Comparison of ENCODE assay signal across 33 mouse cellular contexts in genomic region chr7:106635560-106635959, GRCm38 (mm10). TPM values are rescaled to one million over a fixed set of nuclear protein-coding genes. Genes with fewer than 3 reads are reported as not detected.
DNase-seq lines count a peak whose midpoint lies in the region; ATAC-seq and TF ChIP-seq lines count a peak whose summit lies in the region.
"Had no signal": no experiment of that assay in that cellular context is flagged by ENCODE, and none has a peak within 500 bp of the region (broad histone marks: within the 10 kb centered on the region; RNA-seq: fewer than 3 reads in every experiment).

No protein-coding gene starts in this region.

- TF ChIP-seq RAD21 in MEL (IDR thresholded peaks at IDR 0.05; ENCODE audit: low read depth, low read length): no peak

- intact Hi-C loops in left cerebral cortex, postnatal 36 days (cut with DNase I): no loop called here

- H3K4me2 ChIP-seq in liver, embryonic 14.5 days (ENCODE audit: low read depth): no peak overlapping the region
- H3K4me2 ChIP-seq: embryonic facial prominence, embryonic 12.5 days; embryonic facial prominence, embryonic 15.5 days; heart, embryonic 11.5 days; hindbrain, embryonic 14.5 days had no signal

- H3K79me2 ChIP-seq in MEL (ENCODE audit: control insufficient read depth, insufficient read depth, low read length, poor library complexity): no peaks in the 10 kb centered on the region

- TF ChIP-seq POLR2A in MEL (IDR thresholded peaks at IDR 0.05; ENCODE audit: control insufficient read depth in 1 of 2, insufficient read depth in 1 of 2, low read depth in 1 of 2, low read length in 2 of 2, poor library complexity in 1 of 2): no peak

- 19% methylated on average over 4 of the region's 4 CpGs for WGBS in liver, embryonic 14.5 days (ENCODE audit: insufficient replicate concordance)

- H3K4me1 ChIP-seq in G1E (ENCODE audit: insufficient read depth, low read depth, low read length) (peaks cover 18% of the 10 kb centered on the region), MEL (ENCODE audit: control insufficient read depth in 1 of 2, insufficient read depth in 2 of 2, low read length in 2 of 2) (peaks cover 3 to 5% of the 10 kb centered on the region in 2 experiments; a peak in 1 of 4 replicates)
- H3K4me1 ChIP-seq in liver, embryonic 14.5 days (replicated peaks; ENCODE audit: control insufficient read depth in 2 of 2, insufficient read depth in 2 of 2, low read length in 1 of 2): peaks cover 0 to 3% of the 10 kb centered on the region in 2 experiments; a peak in 1 of 4 replicates
- H3K4me1 ChIP-seq: embryonic facial prominence, embryonic 12.5 days; embryonic facial prominence, embryonic 15.5 days; hindbrain, embryonic 10.5 days had no signal

- TF ChIP-seq EP300 in MEL (IDR thresholded peaks at IDR 0.05; ENCODE audit: low read depth in 1 of 2, low read length in 2 of 2): peak; percentile 64 to 67
- TF ChIP-seq EP300 in liver, embryonic 14.5 days (IDR thresholded peaks at IDR 0.05; ENCODE audit: low read depth): peak; percentile 30; the same call in 1 of the 2 replicates

- H3K9ac ChIP-seq in MEL (ENCODE audit: control insufficient read depth, low read depth, low read length, poor library complexity, severe bottlenecking): no peak overlapping the region
- H3K9ac ChIP-seq in liver, embryonic 14.5 days (replicated peaks): no peak overlapping the region
- H3K9ac ChIP-seq: embryonic facial prominence, embryonic 12.5 days; embryonic facial prominence, embryonic 15.5 days; forebrain, postnatal 0 days; hindbrain, embryonic 14.5 days had no signal

- ATAC-seq in G1E (ENCODE audit: extremely low read depth, insufficient number of reproducible peaks, low FRiP score, poor library complexity, severe bottlenecking): peak; percentile 88
- ATAC-seq in liver, embryonic 14.5 days (ENCODE audit: insufficient read depth): peak; percentile 56; the same call in 1 of the 2 replicates
- peak; percentile 91 for ATAC-seq in megakaryocyte-erythroid progenitor cell, adult 5-6 weeks (replicated peaks; ENCODE audit: low FRiP score, low TSS enrichment, poor library complexity, severe bottlenecking)
- ATAC-seq: CD4-positive, CD25-positive, alpha-beta regulatory T cell, adult 4 months; forebrain, embryonic 14.5 days; forebrain, postnatal 0 days; hindbrain, postnatal 0 days; Patski had no signal

- H3K4me3 ChIP-seq in G1E (ENCODE audit: low read depth, low read length): no peak overlapping the region
- H3K4me3 ChIP-seq in MEL (ENCODE audit: control insufficient read depth in 1 of 2, insufficient read depth in 1 of 2, low read depth in 2 of 2, low read length in 2 of 2): no peak overlapping the region
- no peak overlapping the region for H3K4me3 ChIP-seq in liver, embryonic 14.5 days (ENCODE audit: insufficient read depth in 1 of 2, low read depth in 2 of 2, low read length in 2 of 2)
- H3K4me3 ChIP-seq in layer of hippocampus, adult 2 months: no peak overlapping the region
- H3K4me3 ChIP-seq: embryonic facial prominence, embryonic 12.5 days; embryonic facial prominence, embryonic 15.5 days; gastrocnemius, adult 2 months; hindbrain, embryonic 10.5 days had no signal

- no peaks in the 10 kb centered on the region for H3K36me3 ChIP-seq in G1E (replicated peaks)
- H3K36me3 ChIP-seq in MEL (ENCODE audit: control insufficient read depth in 1 of 2, insufficient read depth in 2 of 2, low read length in 2 of 2): peaks cover 0 to under 1% of the 10 kb centered on the region in 2 experiments; a peak in 2 of 4 replicates
- no peaks in the 10 kb centered on the region for H3K36me3 ChIP-seq in liver, embryonic 14.5 days (replicated peaks; ENCODE audit: control insufficient read depth, insufficient read depth, low read depth)
- H3K36me3 ChIP-seq: embryonic facial prominence, embryonic 12.5 days; embryonic facial prominence, embryonic 15.5 days; hindbrain, embryonic 10.5 days had no signal

- H3K27ac ChIP-seq in MEL (ENCODE audit: control insufficient read depth, low read depth, low read length): no peak overlapping the region
- no peak overlapping the region for H3K27ac ChIP-seq in liver, embryonic 14.5 days
- no peak overlapping the region for H3K27ac ChIP-seq in layer of hippocampus, adult 2 months
- H3K27ac ChIP-seq: embryonic facial prominence, embryonic 12.5 days; embryonic facial prominence, embryonic 15.5 days; gastrocnemius, adult 2 months; hindbrain, embryonic 10.5 days; hindbrain, embryonic 14.5 days; hindbrain, postnatal 0 days had no signal

- no peak for TF ChIP-seq CTCF in G1E (IDR thresholded peaks at IDR 0.05; ENCODE audit: low read depth, low read length)
- TF ChIP-seq CTCF in MEL (IDR thresholded peaks at IDR 0.05 in 2 of 3, conservative IDR thresholded peaks at IDR 0.05 in 1 of 3; ENCODE audit: control insufficient read depth in 1 of 3, insufficient read depth in 1 of 3, low read depth in 2 of 3, low read length in 3 of 3, poor library complexity in 1 of 3, severe bottlenecking in 1 of 3): no peak
- TF ChIP-seq CTCF in liver, embryonic 14.5 days (IDR thresholded peaks at IDR 0.05; ENCODE audit: low read depth): no peak
- no peak for TF ChIP-seq CTCF in layer of hippocampus, adult 2 months (conservative IDR thresholded peaks at IDR 0.05)

- no peaks in the 10 kb centered on the region for H3K9me3 ChIP-seq in G1E (replicated peaks)
- no peaks in the 10 kb centered on the region for H3K9me3 ChIP-seq in MEL (replicated peaks; ENCODE audit: insufficient read depth, low read length)
- H3K9me3 ChIP-seq in liver, embryonic 14.5 days (ENCODE audit: control insufficient read depth, low read length): no peaks in the 10 kb centered on the region
- H3K9me3 ChIP-seq: embryonic facial prominence, embryonic 12.5 days; embryonic facial prominence, embryonic 15.5 days; hindbrain, embryonic 10.5 days had no signal

- no peak for DNase-seq in G1E (ENCODE audit: low spot score)
- peak; percentile 40 for DNase-seq in MEL (ENCODE audit: low read depth, low spot score)
- DNase-seq in liver, embryonic 14.5 days (ENCODE audit: low read depth in 3 of 3, low spot score in 3 of 3): no peak
- no peak for DNase-seq in left cerebral cortex, postnatal 36 days (ENCODE audit: low spot score in 2 of 2)
- no peak for DNase-seq in layer of hippocampus, adult 2 months (ENCODE audit: low spot score in 2 of 2)
- DNase-seq: adrenal gland, postnatal 10 days; adrenal gland, postnatal 36 days; cerebellum, adult 18-20 months; cerebellum, adult 9-10 months; cerebellum, postnatal 14 days; forebrain, postnatal 0 days; gastrocnemius, adult 2 months; gastrocnemius, postnatal 14 days; heart, adult 11 months; heart, postnatal 36 days had no signal

- no peaks in the 10 kb centered on the region for H3K27me3 ChIP-seq in G1E (ENCODE audit: insufficient read depth, low read length)
- no peaks in the 10 kb centered on the region for H3K27me3 ChIP-seq in MEL (ENCODE audit: control insufficient read depth in 1 of 2, insufficient read depth in 2 of 2, low read length in 2 of 2)
- no peaks in the 10 kb centered on the region for H3K27me3 ChIP-seq in liver, embryonic 14.5 days (ENCODE audit: control insufficient read depth, insufficient read depth, low read length)
- H3K27me3 ChIP-seq: embryonic facial prominence, embryonic 12.5 days; embryonic facial prominence, embryonic 15.5 days; Patski had no signal

TF ChIP-seq in MEL, 35 proteins besides CTCF, POLR2A, EP300 and RAD21 (continues in another document):
- TF ChIP-seq UBTF (IDR thresholded peaks at IDR 0.05; ENCODE audit: borderline replicate concordance, insufficient read depth, low read depth, low read length): no peak
- TF ChIP-seq POLR2AphosphoS2 (IDR thresholded peaks at IDR 0.05; ENCODE audit: low read length): no peak
- TF ChIP-seq MEF2A (IDR thresholded peaks at IDR 0.05; ENCODE audit: extremely low read depth, insufficient replicate concordance, low read depth, low read length, poor library complexity, severe bottlenecking): no peak
- TF ChIP-seq ETS1 (IDR thresholded peaks at IDR 0.05; ENCODE audit: low read depth, low read length): peak; percentile 52; the same call in 1 of the 2 replicates
- no peak for TF ChIP-seq E2F4 (IDR thresholded peaks at IDR 0.05; ENCODE audit: borderline replicate concordance, low read depth, low read length)
- peak; percentile 71 for TF ChIP-seq RCOR1 (IDR thresholded peaks at IDR 0.05; ENCODE audit: low read depth, low read length)
- peak; percentile 61 for TF ChIP-seq GATA1 (IDR thresholded peaks at IDR 0.05; ENCODE audit: low read depth, low read length)
- no peak for TF ChIP-seq TAL1 (IDR thresholded peaks at IDR 0.05; ENCODE audit: low read length)
- no peak for TF ChIP-seq ELF1 (IDR thresholded peaks at IDR 0.05; ENCODE audit: low read depth, low read length)
- TF ChIP-seq POLR2AphosphoS5 (IDR thresholded peaks at IDR 0.05; ENCODE audit: borderline replicate concordance, low read depth, low read length): no peak
- 0 out of 2 replicates have a peak, but pooled peaks have one; percentile 36 for TF ChIP-seq TCF12 (IDR thresholded peaks at IDR 0.05; ENCODE audit: low read depth, low read length)
- TF ChIP-seq MYC (IDR thresholded peaks at IDR 0.05; ENCODE audit: low read depth, low read length): no peak

RNA-seq across cellular contexts. Expression of gene Olfr693, which starts 44.8 kb away (rescaled TPM):
- total RNA-seq in G1E (2014; fragmentation: Nextera tagmentation) (not detected in 2 replicates), G1E (2017) (0.12 and 0.16 TPM in 2 replicates), MEL (2012; rRNA removed) (not detected in 2 replicates)
- polyA plus RNA-seq in G1E (2012) (not detected in 2 replicates), MEL (2012; ENCODE audit: insufficient read depth in 1 of 2, insufficient read length in 2 of 2, low read depth in 1 of 2, low replicate concordance in 2 of 2, missing spikeins in 1 of 2) (not detected)
- polyA plus RNA-seq in liver, embryonic 14.5 days (2012; rRNA removed): not detected in 2 replicates
- not detected in 2 replicates for polyA plus RNA-seq in liver, embryonic 14.5 days (2014; fragmentation: Nextera tagmentation; extraction: Ambion mirVana)
- total RNA-seq in megakaryocyte-erythroid progenitor cell, adult 5-6 weeks (2014; fragmentation: Nextera tagmentation): not detected in 2 replicates
- total RNA-seq in megakaryocyte-erythroid progenitor cell, adult 5-6 weeks (2017): not detected in 2 replicates
- total RNA-seq in left cerebral cortex, postnatal 36 days (2021): not detected
- total RNA-seq in layer of hippocampus, adult 2 months (2021): not detected
- total RNA-seq: adrenal gland, adult 18-20 months; adrenal gland, postnatal 10 days; adrenal gland, postnatal 36 days; forebrain, postnatal 0 days; gastrocnemius, adult 2 months; gastrocnemius, postnatal 14 days; gastrocnemius, postnatal 4 days; heart, adult 8-10 months; heart, postnatal 36 days had no signal
- polyA plus RNA-seq: C2C12; CD4-positive, CD25-positive, alpha-beta regulatory T cell, adult 4 months; embryonic facial prominence, embryonic 12.5 days; forebrain, embryonic 11.5 days; forebrain, embryonic 14.5 days; forebrain, postnatal 0 days; frontal cortex, adult 2 months; heart, embryonic 11.5 days; heart, embryonic 14.5 days; heart, postnatal 0 days; hindbrain, embryonic 10.5 days; hindbrain, embryonic 14.5 days; hindbrain, postnatal 0 days; Patski had no signal

RNA-seq across cellular contexts. Expression of gene Olfr694, which starts 56.1 kb away (rescaled TPM):
- total RNA-seq in G1E (2014; fragmentation: Nextera tagmentation) (not detected in 2 replicates), G1E (2017) (0.12 and 0.16 TPM in 2 replicates), MEL (2012; rRNA removed) (not detected in 2 replicates)
- polyA plus RNA-seq in G1E (2012) (not detected in 2 replicates), MEL (2012; ENCODE audit: insufficient read depth in 1 of 2, insufficient read length in 2 of 2, low read depth in 1 of 2, low replicate concordance in 2 of 2, missing spikeins in 1 of 2) (not detected)
- not detected in 2 replicates for polyA plus RNA-seq in liver, embryonic 14.5 days (2012; rRNA removed)
- polyA plus RNA-seq in liver, embryonic 14.5 days (2014; fragmentation: Nextera tagmentation; extraction: Ambion mirVana): not detected in 2 replicates
- total RNA-seq in megakaryocyte-erythroid progenitor cell, adult 5-6 weeks (2014; fragmentation: Nextera tagmentation): not detected in 2 replicates
- not detected in 2 replicates for total RNA-seq in megakaryocyte-erythroid progenitor cell, adult 5-6 weeks (2017)
- total RNA-seq in left cerebral cortex, postnatal 36 days (2021): not detected
- not detected for total RNA-seq in layer of hippocampus, adult 2 months (2021)
- total RNA-seq: adrenal gland, adult 18-20 months; adrenal gland, postnatal 10 days; adrenal gland, postnatal 36 days; forebrain, postnatal 0 days; gastrocnemius, adult 2 months; gastrocnemius, postnatal 14 days; gastrocnemius, postnatal 4 days; heart, adult 8-10 months; heart, postnatal 36 days; hindbrain, postnatal 0 days had no signal
- polyA plus RNA-seq: C2C12; CD4-positive, CD25-positive, alpha-beta regulatory T cell, adult 4 months; embryonic facial prominence, embryonic 12.5 days; embryonic facial prominence, embryonic 15.5 days; forebrain, embryonic 11.5 days; forebrain, embryonic 14.5 days; forebrain, postnatal 0 days; frontal cortex, adult 2 months; heart, embryonic 11.5 days; heart, embryonic 14.5 days; heart, postnatal 0 days; hindbrain, embryonic 10.5 days; hindbrain, embryonic 14.5 days; hindbrain, postnatal 0 days; Patski had no signal
